Mouse (Mus musculus) erythroblast, embryonic 14.5 days (primary cell): ENCODE data around the gene Entpd1.

Experiments
- GATA1 ChIP-seq: IDR thresholded peaks from 2 replicates; pipeline ENCODE4 v1.6.1; 2012; ENCODE audit warnings: low read length, inconsistent platforms, mixed read lengths
- TAL1 ChIP-seq: IDR thresholded peaks from 3 replicates; pipeline ENCODE4 v1.6.1; 2012; ENCODE audit warnings: low read length, inconsistent platforms, mixed read lengths

- TF ChIP-seq GATA1: no peak
- no peak for TF ChIP-seq TAL1
These were observed 116.0 kb downstream of the Entpd1 start for GRCm38 (mm10) chr19:40728213-40728612.
